Mouse (Mus musculus) erythroblast, embryonic 14.5 days (primary cell): Measurements from ENCODE around the gene Gm11634.

Experiments used
- GATA1 ChIP-seq: IDR thresholded peaks from 2 replicates; pipeline ENCODE4 v1.6.1; 2012; ENCODE audit warnings: low read length, inconsistent platforms, mixed read lengths
- TAL1 ChIP-seq: IDR thresholded peaks from 3 replicates; pipeline ENCODE4 v1.6.1; 2012; ENCODE audit warnings: low read length, inconsistent platforms, mixed read lengths

GRCm38 (mm10) chr11:101618596-101618995 is 19.5 kb upstream of the Gm11634 start:
- no peak for TF ChIP-seq GATA1
- no peak for TF ChIP-seq TAL1
